Mouse (Mus musculus): Measurements from ENCODE around the gene Tm9sf2.

DNA sequence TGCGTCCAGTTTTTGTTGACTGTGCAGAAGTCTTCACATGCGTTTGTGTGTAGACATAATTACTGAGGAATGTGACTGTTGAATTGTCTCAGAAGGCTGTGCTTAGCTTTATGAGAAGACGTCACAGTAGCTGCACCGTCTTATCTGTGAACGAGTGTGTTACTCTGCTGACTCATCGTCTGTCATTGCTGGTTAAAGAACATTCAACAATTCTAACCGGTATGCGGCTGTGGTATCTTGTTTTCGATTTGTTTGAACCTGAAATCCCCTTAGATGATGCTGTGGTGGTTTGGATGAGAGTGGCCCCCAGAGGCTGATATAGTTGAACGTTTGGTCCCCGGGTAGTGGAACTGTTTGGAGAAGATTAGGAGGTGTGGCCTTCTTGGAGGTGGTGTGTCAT, 77.1 kb downstream of the Tm9sf2 start:
- TF ChIP-seq MAX (IDR thresholded peaks at IDR 0.05; ENCODE audit: low read depth) (no peak), E2F4 (IDR thresholded peaks at IDR 0.05; ENCODE audit: insufficient read depth) (no peak), CEBPB (IDR thresholded peaks at IDR 0.05; ENCODE audit: insufficient read depth, poor library complexity, severe bottlenecking) (no peak)

All from myocyte (in vitro differentiated cells).